Mouse (Mus musculus) olfactory bulb, adult 2 months (tissue): ENCODE measurements around the gene Mvb12b. TPM values are rescaled to one million over a fixed set of nuclear protein-coding genes. Genes with fewer than 3 reads are reported as not detected.

Source experiments
- H3K27ac ChIP-seq: fragments of 200-500 bp; 2 replicates; pipeline ENCODE4 v1.5.1; 2012; ENCODE audit warnings: low read depth, low read length; ENCODE audit not compliant: insufficient read depth
- H3K4me1 ChIP-seq: fragments of 200-500 bp; 2 replicates; pipeline ENCODE4 v1.6.1; 2012; ENCODE audit warnings: low read length; ENCODE audit not compliant: control insufficient read depth, insufficient read depth
- H3K4me3 ChIP-seq: fragments of 200-500 bp; 2 replicates; pipeline ENCODE4 v1.5.1; 2012; ENCODE audit warnings: mild to moderate bottlenecking, low read depth, low read length, moderate library complexity; ENCODE audit not compliant: insufficient read depth
- CTCF ChIP-seq: fragments of 200-500 bp; IDR thresholded peaks from 2 replicates; pipeline ENCODE4 v1.5.1; 2012; ENCODE audit warnings: low read depth, mild to moderate bottlenecking, low read length, moderate library complexity; ENCODE audit not compliant: insufficient read depth
- POLR2A ChIP-seq: fragments of 200-500 bp; IDR thresholded peaks from 2 replicates; pipeline ENCODE4 v1.6.1; 2012; ENCODE audit warnings: mild to moderate bottlenecking, low read depth, low read length, moderate library complexity; ENCODE audit not compliant: insufficient read depth
- WGBS: fragments of 180-500 bp; shearing (Covaris S2); methylation state at CpG from one replicate; pipeline ENCODE4 v1.1.7; 2018; 5-methylcytosine and 5-hydroxymethylcytosine counted together
- polyA plus RNA-seq: library from polyadenylated mRNA; stranded (reverse); fragments of >200 nt; gene quantifications from 2 replicates; pipeline ENCODE4 v1.2.4, GENCODE M21; 2012; ENCODE audit warnings: low replicate concordance; ENCODE audit not compliant: missing spikeins, insufficient read depth, insufficient read length

Mvb12b gene
- polyA plus RNA-seq, 1 experiment = not detected

GRCm38 (mm10) chr2:33800221-33800620 is 87.5 kb downstream of the Mvb12b start:
- TF ChIP-seq CTCF = no peak
- TF ChIP-seq POLR2A = no peak
- Histone ChIP-seq H3K27ac (no peak overlapping the region), H3K4me3 (no peak overlapping the region), H3K4me1 (peaks cover 65% of the 10 kb centered on the region)
- WGBS = 81% methylated on average over 6 of the region's 6 CpGs

DNA sequence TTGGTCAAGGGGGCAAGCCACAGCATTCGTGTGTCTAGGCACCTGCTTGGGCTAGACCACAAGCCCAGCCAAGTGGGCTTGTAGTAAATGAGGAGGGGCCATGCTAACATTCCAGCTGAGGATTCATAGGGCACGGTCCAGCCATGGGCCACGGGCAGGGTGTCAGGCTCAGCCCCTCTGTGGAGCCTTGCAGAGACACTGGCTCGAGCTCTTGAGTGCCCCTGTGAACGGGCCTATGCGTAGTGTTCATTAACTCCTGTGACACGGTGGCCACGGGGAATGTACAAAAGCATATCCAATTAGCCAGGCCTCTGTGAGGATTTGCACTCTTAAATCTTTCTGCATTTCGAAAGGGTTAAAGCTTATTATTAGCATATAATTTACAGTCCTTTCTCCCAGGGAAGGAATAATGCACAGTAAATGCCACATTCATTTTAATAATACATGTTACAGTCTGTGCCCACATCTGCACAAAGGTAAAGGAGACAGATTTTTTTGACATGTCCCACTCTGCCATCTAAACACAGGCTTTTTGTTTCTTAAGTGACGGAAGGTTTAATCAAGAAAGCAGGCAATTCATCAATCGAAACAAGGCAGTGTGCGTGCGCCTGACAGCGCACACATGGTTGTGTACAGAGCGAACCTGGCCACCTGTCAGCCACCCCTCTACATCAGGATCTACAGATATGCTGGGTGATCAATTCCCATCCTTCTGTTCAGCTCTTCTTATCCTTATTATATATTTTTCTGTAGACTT is 91.9 kb downstream of the Mvb12b start:
- Histone ChIP-seq H3K4me1 (peaks cover 53% of the 10 kb centered on the region), H3K4me3 (peak overlapping the region; percentile 36), H3K27ac (peak overlapping the region; percentile 99)
- no peak for TF ChIP-seq CTCF
- no peak for TF ChIP-seq POLR2A
- 51% methylated on average over 15 of the region's 15 CpGs for WGBS

- peak overlapping the region; percentile 99 for H3K27ac ChIP-seq
Measured at GRCm38 (mm10) chr2:33795001-33795580, 92.7 kb downstream of the Mvb12b start.

DNA sequence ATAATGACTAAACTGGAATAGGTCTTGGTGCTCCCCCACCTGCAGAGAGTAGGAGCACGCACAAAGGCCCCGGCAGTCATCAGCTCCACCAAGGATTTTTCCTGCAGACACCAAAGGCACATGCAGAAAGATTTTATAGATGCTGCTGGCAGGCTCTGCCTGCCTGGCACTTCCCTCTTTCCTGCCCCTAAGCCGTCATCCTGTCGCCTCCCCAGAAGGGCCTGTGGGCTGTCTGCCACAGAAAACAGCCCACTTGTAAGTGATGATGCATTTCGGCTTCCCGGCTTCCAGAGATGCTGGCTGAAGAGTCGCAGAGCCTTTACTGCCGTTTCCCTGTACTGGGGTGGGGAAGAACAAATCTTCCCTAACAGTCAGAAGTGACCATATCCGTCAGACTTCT is 93.3 kb downstream of the Mvb12b start:
- WGBS = 19% methylated on average over 9 of the region's 9 CpGs
- peak overlapping the region; percentile 99 for H3K27ac ChIP-seq
- peaks cover 61% of the 10 kb centered on the region for H3K4me1 ChIP-seq
- peak overlapping the region; percentile 36 for H3K4me3 ChIP-seq
- TF ChIP-seq POLR2A = peak; percentile 25; the same call in 1 of the 2 replicates
- no peak for TF ChIP-seq CTCF

More at GRCm38 (mm10) chr2:33795001-33795580, 92.7 kb downstream of the Mvb12b start:
- H3K4me1 ChIP-seq = peaks cover 57% of the 10 kb centered on the region
- TF ChIP-seq CTCF (no peak), POLR2A (no peak)
- H3K4me3 ChIP-seq = peak overlapping the region; percentile 36
- WGBS = 41% methylated on average over 7 of the region's 7 CpGs

DNA sequence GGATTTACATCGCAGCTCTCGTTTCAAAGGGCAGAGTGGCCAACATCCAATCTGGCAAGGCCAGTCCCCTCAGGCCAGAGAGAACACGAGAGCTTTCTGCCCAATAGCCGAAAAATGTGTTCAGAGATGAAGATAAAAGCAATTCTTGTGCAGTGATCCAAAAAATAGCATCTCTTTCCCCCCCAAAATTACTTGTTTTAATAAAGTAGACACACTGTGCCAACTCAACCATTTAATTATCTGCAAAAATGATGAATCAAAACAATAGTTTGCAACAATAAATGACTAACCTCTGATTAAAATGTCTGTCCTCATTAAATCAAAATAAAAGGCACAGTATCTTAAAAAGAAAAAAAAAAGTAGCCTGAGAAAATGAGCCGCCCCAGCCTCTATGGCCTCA is 97.4 kb downstream of the Mvb12b start:
- TF ChIP-seq POLR2A (no peak), CTCF (no peak)
- WGBS = 47% methylated on average over 5 of the region's 5 CpGs
- Histone ChIP-seq H3K27ac (peak overlapping the region; percentile 48), H3K4me1 (peaks cover 52% of the 10 kb centered on the region), H3K4me3 (no peak overlapping the region)

DNA sequence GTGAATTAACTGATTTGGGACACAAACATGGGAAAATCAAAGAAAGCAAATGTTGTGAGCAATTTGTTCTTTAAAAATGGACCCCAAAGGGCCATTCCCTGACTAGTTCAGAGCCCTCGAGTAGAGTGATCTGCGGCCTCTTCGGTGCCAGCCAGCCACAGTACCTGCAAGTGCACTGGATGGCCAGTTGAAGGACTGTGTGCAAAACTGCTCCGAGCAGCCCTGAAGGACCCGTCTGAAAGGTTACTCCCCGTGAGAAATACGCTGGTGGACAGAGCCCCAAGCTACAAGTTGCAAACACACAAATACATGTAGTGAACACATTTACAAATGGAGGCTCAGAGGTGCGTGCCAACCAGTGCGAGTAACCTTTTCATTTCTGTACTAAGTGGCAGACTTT is 98.0 kb downstream of the Mvb12b start:
- TF ChIP-seq POLR2A (no peak), CTCF (no peak)
- 60% methylated on average over 9 of the region's 9 CpGs for WGBS
- peak overlapping the region; percentile 29; the same call in 1 of the 2 replicates for H3K27ac ChIP-seq
- H3K4me1 ChIP-seq = peaks cover 48% of the 10 kb centered on the region
- no peak overlapping the region for H3K4me3 ChIP-seq

GRCm38 (mm10) chr2:33789279-33789678 is 98.5 kb downstream of the Mvb12b start:
- TF ChIP-seq POLR2A = no peak
- H3K27ac ChIP-seq = no peak overlapping the region
- no peak overlapping the region for H3K4me3 ChIP-seq
- peaks cover 44% of the 10 kb centered on the region for H3K4me1 ChIP-seq
- WGBS = 25% methylated on average over 6 of the region's 6 CpGs

- H3K4me1 ChIP-seq = peaks cover 42% of the 10 kb centered on the region
- WGBS = 78% methylated on average over 7 of the region's 7 CpGs
- H3K27ac ChIP-seq = no peak overlapping the region
- H3K4me3 ChIP-seq = no peak overlapping the region
- TF ChIP-seq POLR2A (no peak), CTCF (no peak)
Measured at GRCm38 (mm10) chr2:33788851-33789250, 98.9 kb downstream of the Mvb12b start.

GRCm38 (mm10) chr2:33788131-33788530 is 99.6 kb downstream of the Mvb12b start:
- Histone ChIP-seq H3K27ac (0 out of 2 replicates have a peak overlapping the region, but pooled peaks have one; percentile 29), H3K4me3 (no peak overlapping the region), H3K4me1 (peaks cover 39% of the 10 kb centered on the region)
- WGBS = 64% methylated on average over 13 of the region's 13 CpGs
- TF ChIP-seq CTCF = no peak
- no peak for TF ChIP-seq POLR2A
